Mouse (Mus musculus) midbrain, embryonic 11.5 days (tissue): ENCODE data around the gene Sowahd. TPM values are rescaled to one million over a fixed set of nuclear protein-coding genes. Genes with fewer than 3 reads are reported as not detected.
"Not testable (repeated sequence)": the region's sequence is repeated elsewhere in the genome, so short reads cannot be mapped to it uniquely, and the experiment has no call there.

Experiments used
- ATAC-seq: fragments of 200-750 bp; cut with Nextera tagmentation; 2 replicates; pipeline ENCODE4 v1.8.0; 2017; ENCODE audit warnings: moderate TSS enrichment, moderate library complexity; ENCODE audit not compliant: low FRiP score
- DNase-seq: peaks from one replicate; pipeline ENCODE4 v3.0.0; 2015; ENCODE audit warnings: low spot score; ENCODE audit errors: missing footprints
- H3K27ac ChIP-seq: fragments of 300-500 bp; sonication (generic); 2 replicates; pipeline ENCODE4 v1.5.1; 2014; ENCODE audit warnings: low read depth, low read length
- H3K27me3 ChIP-seq: fragments of 300-500 bp; sonication (generic); 2 replicates; pipeline ENCODE4 v1.6.1; 2014; ENCODE audit warnings: mild to moderate bottlenecking, low read length, moderate library complexity, mixed read lengths; ENCODE audit not compliant: control insufficient read depth, insufficient read depth
- H3K36me3 ChIP-seq: fragments of 300-500 bp; sonication (generic); 2 replicates; pipeline ENCODE4 v1.6.1; 2014; ENCODE audit warnings: mild to moderate bottlenecking, low read length, moderate library complexity, mixed read lengths; ENCODE audit not compliant: control insufficient read depth, insufficient read depth
- H3K4me1 ChIP-seq: fragments of 300-500 bp; sonication (generic); 2 replicates; pipeline ENCODE4 v1.6.1; 2014; ENCODE audit warnings: low read length; ENCODE audit not compliant: control insufficient read depth, insufficient read depth
- H3K4me2 ChIP-seq: fragments of 300-500 bp; sonication (generic); 2 replicates; pipeline ENCODE4 v1.6.1; 2014; ENCODE audit warnings: mild to moderate bottlenecking, moderate library complexity
- H3K4me3 ChIP-seq: fragments of 300-500 bp; sonication (generic); 2 replicates; pipeline ENCODE4 v1.5.1; 2014; ENCODE audit warnings: low read depth, low read length
- H3K9ac ChIP-seq: fragments of 300-500 bp; sonication (generic); 2 replicates; pipeline ENCODE4 v1.6.1; 2014; ENCODE audit warnings: low read length
- H3K9me3 ChIP-seq: fragments of 300-500 bp; sonication (generic); 2 replicates; pipeline ENCODE4 v1.6.1; 2016; ENCODE audit warnings: low read length; ENCODE audit not compliant: control insufficient read depth
- WGBS: fragments of 180-500 bp; shearing (Covaris S2); extraction: QIAGEN DNeasy Blood & Tissue Kit; methylation state at CpG from one replicate; pipeline ENCODE4 v1.1.7; 2014; 5-methylcytosine and 5-hydroxymethylcytosine counted together
- polyA plus RNA-seq: library from polyadenylated mRNA; unstranded; fragments of >200 nt; fragmentation: Nextera tagmentation; extraction: Ambion mirVana; gene quantifications from 2 replicates; pipeline ENCODE4 v1.2.1, GENCODE M21; 2014

Gene Sowahd
- polyA plus RNA-seq, 1 experiment from 2014 or later = not detected

GRCm38 (mm10) chrX:37048890-37049823, 512 bp downstream of the Sowahd start:
- 18% methylated on average over 61 of the region's 70 CpGs for WGBS
- H3K9ac ChIP-seq = no peak overlapping the region
- DNase-seq (peak; percentile 87), ATAC-seq (0 out of 2 replicates have a peak, but pooled peaks have one; percentile 24)
- H3K4me3 ChIP-seq = peak overlapping the region; percentile 30
- H3K36me3 ChIP-seq = no peaks in the 10 kb centered on the region
- H3K4me2 ChIP-seq = peak overlapping the region; percentile 51
- H3K27ac ChIP-seq = no peak overlapping the region
- peaks cover 47% of the 10 kb centered on the region for H3K27me3 ChIP-seq
- H3K9me3 ChIP-seq = no peaks in the 10 kb centered on the region
- H3K4me1 ChIP-seq = no peaks in the 10 kb centered on the region

- Histone ChIP-seq H3K4me2 (no peak overlapping the region), H3K9me3 (no peaks in the 10 kb centered on the region), H3K4me1 (no peaks in the 10 kb centered on the region), H3K27me3 (no peaks in the 10 kb centered on the region), H3K36me3 (no peaks in the 10 kb centered on the region), H3K9ac (no peak overlapping the region), H3K4me3 (no peak overlapping the region), H3K27ac (no peak overlapping the region)
- WGBS = 79% methylated on average over 9 of the region's 9 CpGs
- ATAC-seq (no peak), DNase-seq (no peak)
Measured at GRCm38 (mm10) chrX:37063902-37064301, 15.3 kb downstream of the Sowahd start.

- 95% methylated on average over 3 of the region's 3 CpGs for WGBS
- no peaks in the 10 kb centered on the region for H3K36me3 ChIP-seq
- no peak for ATAC-seq
Measured at GRCm38 (mm10) chrX:37067299-37067698, 18.7 kb downstream of the Sowahd start.

DNA sequence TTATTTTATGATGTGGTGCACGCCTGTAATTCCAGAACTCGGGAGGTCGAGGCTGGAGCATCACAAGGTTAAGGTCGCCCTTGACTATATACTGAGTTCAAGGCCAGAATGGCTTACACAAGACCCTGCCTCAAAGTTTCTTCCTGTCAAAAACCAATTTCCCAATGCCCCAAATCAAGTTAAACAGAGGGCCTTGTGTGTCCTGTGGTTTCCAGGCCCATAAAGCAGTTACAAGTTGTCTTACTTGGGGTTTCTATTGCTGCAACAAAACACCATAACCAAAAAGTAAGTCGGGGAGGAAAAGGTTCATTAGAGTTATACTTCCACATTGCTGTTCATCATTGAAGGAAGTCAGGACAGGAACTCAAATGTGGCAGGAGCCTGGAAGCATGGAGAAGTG, 20.1 kb downstream of the Sowahd start:
- Histone ChIP-seq H3K4me3 (no peak overlapping the region), H3K27ac (no peak overlapping the region), H3K27me3 (no peaks in the 10 kb centered on the region), H3K36me3 (no peaks in the 10 kb centered on the region), H3K4me2 (no peak overlapping the region), H3K9ac (no peak overlapping the region), H3K9me3 (no peaks in the 10 kb centered on the region), H3K4me1 (no peaks in the 10 kb centered on the region)
- no peak for ATAC-seq
- WGBS = 84% methylated on average over 5 of the region's 5 CpGs
- DNase-seq = no peak

More at GRCm38 (mm10) chrX:37067299-37067698, 18.7 kb downstream of the Sowahd start:
- Histone ChIP-seq H3K9ac (no peak overlapping the region), H3K4me1 (no peaks in the 10 kb centered on the region), H3K27ac (no peak overlapping the region), H3K4me2 (no peak overlapping the region), H3K4me3 (no peak overlapping the region), H3K9me3 (no peaks in the 10 kb centered on the region), H3K27me3 (no peaks in the 10 kb centered on the region)
- DNase-seq = no peak

DNA sequence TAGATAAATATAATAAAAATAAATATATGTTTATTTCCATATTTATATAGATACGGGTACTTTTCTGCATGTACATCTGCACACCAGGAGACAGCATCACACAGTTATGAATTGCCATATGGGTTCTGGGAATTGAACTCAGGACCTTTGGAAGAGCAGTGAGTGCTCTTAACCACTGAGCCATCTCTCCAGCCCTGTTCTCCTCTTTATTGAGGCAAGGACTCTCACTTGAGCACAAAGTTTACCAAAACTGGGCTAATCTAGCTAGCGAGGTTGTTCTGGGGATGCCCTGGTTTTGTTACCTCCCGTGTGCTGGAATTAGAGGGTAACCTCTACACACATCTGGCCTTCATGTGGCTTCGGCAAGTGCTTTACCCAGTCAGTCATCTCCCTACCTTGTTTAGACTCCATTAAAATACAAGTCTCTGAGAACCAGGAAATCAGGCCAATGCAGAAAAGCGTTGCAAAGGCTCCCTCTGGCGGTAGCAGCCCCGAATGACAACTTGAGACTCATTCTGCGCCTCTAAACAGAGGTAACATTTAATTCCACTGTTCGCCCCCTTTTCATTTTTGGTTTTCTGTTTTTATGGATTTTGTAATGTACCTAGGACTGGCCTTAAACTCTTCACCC, 25.7 kb downstream of the Sowahd start:
- H3K36me3 ChIP-seq = no peaks in the 10 kb centered on the region
- no peaks in the 10 kb centered on the region for H3K9me3 ChIP-seq
- no peak for ATAC-seq
- no peaks in the 10 kb centered on the region for H3K4me1 ChIP-seq
- H3K4me3 ChIP-seq = no peak overlapping the region
- peak; percentile 95 for DNase-seq
- H3K4me2 ChIP-seq = no peak overlapping the region
- no peaks in the 10 kb centered on the region for H3K27me3 ChIP-seq
- H3K9ac ChIP-seq = no peak overlapping the region
- H3K27ac ChIP-seq = no peak overlapping the region
- WGBS = 39% methylated on average over 9 of the region's 9 CpGs

DNA sequence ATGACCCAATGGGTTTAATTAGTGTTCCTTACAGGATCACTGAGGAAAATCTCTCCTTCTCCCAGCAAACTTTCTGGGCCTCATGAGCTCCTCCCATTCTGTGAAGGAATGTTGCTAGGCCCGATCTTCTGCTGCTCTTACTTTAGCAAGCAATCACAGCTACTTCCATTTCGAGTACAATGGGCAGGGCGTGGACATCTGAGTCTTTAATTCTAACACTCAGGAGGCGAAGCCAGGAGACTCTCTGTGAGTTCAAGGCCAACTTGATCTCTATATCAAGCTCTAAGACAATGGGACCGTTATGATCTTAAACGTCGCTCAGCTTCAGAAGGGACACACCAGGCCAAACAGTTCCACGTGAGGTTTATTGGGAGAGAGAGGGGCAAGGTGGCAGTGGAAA, 28.0 kb downstream of the Sowahd start:
- ATAC-seq (no peak), DNase-seq (no peak)
- Histone ChIP-seq H3K27me3 (no peaks in the 10 kb centered on the region), H3K27ac (no peak overlapping the region), H3K4me3 (no peak overlapping the region), H3K9me3 (no peaks in the 10 kb centered on the region), H3K4me2 (no peak overlapping the region), H3K4me1 (no peaks in the 10 kb centered on the region), H3K36me3 (no peaks in the 10 kb centered on the region), H3K9ac (no peak overlapping the region)
- 84% methylated on average over 8 of the region's 8 CpGs for WGBS

- H3K4me2 ChIP-seq, DNase-seq, H3K9me3 ChIP-seq, H3K4me3 ChIP-seq, H3K27ac ChIP-seq, H3K4me1 ChIP-seq, H3K27me3 ChIP-seq, H3K9ac ChIP-seq, ATAC-seq, H3K36me3 ChIP-seq: not testable (repeated sequence)
- 73% methylated on average over 3 of the region's 4 CpGs for WGBS
Measured at GRCm38 (mm10) chrX:37080345-37080744, 31.7 kb downstream of the Sowahd start.

- DNase-seq = no peak
- no peak for ATAC-seq
- 55% methylated on average over 6 of the region's 6 CpGs for WGBS
Measured at GRCm38 (mm10) chrX:37081194-37081593, 32.5 kb downstream of the Sowahd start.

GRCm38 (mm10) chrX:37084318-37084926, 35.8 kb downstream of the Sowahd start:
- H3K4me2 ChIP-seq = peak overlapping the region; percentile 71
- no peaks in the 10 kb centered on the region for H3K27me3 ChIP-seq
- peak overlapping the region; percentile 61 for H3K27ac ChIP-seq
- H3K36me3 ChIP-seq = no peaks in the 10 kb centered on the region
- peak overlapping the region; percentile 57 for H3K4me3 ChIP-seq
- 17% methylated on average over 19 of the region's 19 CpGs for WGBS
- H3K9me3 ChIP-seq = no peaks in the 10 kb centered on the region
- H3K9ac ChIP-seq = peak overlapping the region; percentile 78
- DNase-seq = peak; percentile 86
- peaks cover 5% of the 10 kb centered on the region; the same call in 1 of the 2 replicates for H3K4me1 ChIP-seq
- peak; percentile 17 for ATAC-seq

More at GRCm38 (mm10) chrX:37081194-37081593, 32.5 kb downstream of the Sowahd start:
- Histone ChIP-seq H3K36me3 (no peaks in the 10 kb centered on the region), H3K9ac (no peak overlapping the region), H3K4me1 (peaks cover 5% of the 10 kb centered on the region; the same call in 1 of the 2 replicates), H3K9me3 (no peaks in the 10 kb centered on the region), H3K27ac (no peak overlapping the region), H3K4me2 (no peak overlapping the region), H3K4me3 (no peak overlapping the region), H3K27me3 (no peaks in the 10 kb centered on the region)
